Mouse (Mus musculus) forebrain, embryonic 16.5 days (tissue): ENCODE measurements at regions not wholly inside any gene's neighbourhood (a gene's known extent, or its start where the extent isn't known, plus 50 kb on each side); places are given as distances from the start of the nearest gene placed in this dataset.

ENCODE experiments used
- ATAC-seq: fragments of 200-750 bp; cut with Nextera tagmentation; 2 replicates; pipeline ENCODE4 v1.8.0; 2017; ENCODE audit warnings: mild to moderate bottlenecking, moderate library complexity
- H3K27ac ChIP-seq: fragments of 300-500 bp; sonication (generic); 2 replicates; pipeline ENCODE4 v1.5.1; 2014; ENCODE audit warnings: low read length, control low read depth
- H3K27me3 ChIP-seq: fragments of 300-500 bp; sonication (generic); replicated peaks from 2 replicates; pipeline ENCODE4 v1.6.1; 2014; ENCODE audit warnings: low read length; ENCODE audit not compliant: control insufficient read depth, insufficient read depth
- H3K36me3 ChIP-seq: fragments of 300-500 bp; sonication (generic); 2 replicates; pipeline ENCODE4 v1.6.1; 2014; ENCODE audit not compliant: control insufficient read depth, insufficient read depth
- H3K4me1 ChIP-seq: fragments of 300-500 bp; sonication (generic); replicated peaks from 2 replicates; pipeline ENCODE4 v1.6.1; 2014; ENCODE audit warnings: low read length; ENCODE audit not compliant: control insufficient read depth, insufficient read depth
- H3K4me2 ChIP-seq: fragments of 300-500 bp; sonication (generic); 2 replicates; pipeline ENCODE4 v1.6.1; 2014; ENCODE audit warnings: mild to moderate bottlenecking, low read length, control low read depth
- H3K4me3 ChIP-seq: fragments of 300-500 bp; sonication (generic); replicated peaks from 2 replicates; pipeline ENCODE4 v1.5.1; 2014; ENCODE audit warnings: mild to moderate bottlenecking, low read length, control low read depth
- H3K9ac ChIP-seq: fragments of 300-500 bp; sonication (generic); replicated peaks from 2 replicates; pipeline ENCODE4 v1.6.1; 2014; ENCODE audit warnings: low read depth, low read length, control low read depth
- H3K9me3 ChIP-seq: fragments of 300-500 bp; sonication (generic); 2 replicates; pipeline ENCODE4 v1.6.1; 2016; ENCODE audit warnings: low read length; ENCODE audit not compliant: control insufficient read depth
- WGBS: fragments of 180-500 bp; shearing (Covaris S2); extraction: QIAGEN DNeasy Blood & Tissue Kit; methylation state at CpG from one replicate; pipeline ENCODE4 v1.1.7; 2014; 5-methylcytosine and 5-hydroxymethylcytosine counted together

- no peak overlapping the region for H3K4me2 ChIP-seq
- no peaks in the 10 kb centered on the region for H3K36me3 ChIP-seq
- peaks cover 35% of the 10 kb centered on the region for H3K27me3 ChIP-seq
- no peaks in the 10 kb centered on the region for H3K9me3 ChIP-seq
- no peak for ATAC-seq
- no peak overlapping the region for H3K4me3 ChIP-seq
- H3K27ac ChIP-seq = no peak overlapping the region
- 93% methylated on average over 5 of the region's 5 CpGs for WGBS
- H3K9ac ChIP-seq = no peak overlapping the region
- no peaks in the 10 kb centered on the region for H3K4me1 ChIP-seq
Observed at GRCm38 (mm10) chr11:44012314-44012713, 111.3 kb upstream of the Adra1b start.

- H3K4me1 ChIP-seq = no peaks in the 10 kb centered on the region
- no peak overlapping the region for H3K4me3 ChIP-seq
- no peak for ATAC-seq
- H3K9me3 ChIP-seq = no peaks in the 10 kb centered on the region
- H3K27me3 ChIP-seq = peaks cover 30% of the 10 kb centered on the region
- H3K4me2 ChIP-seq = no peak overlapping the region
- 50% methylated on average over 1 of the region's 1 CpGs for WGBS
- H3K27ac ChIP-seq = no peak overlapping the region
- no peaks in the 10 kb centered on the region for H3K36me3 ChIP-seq
- H3K9ac ChIP-seq = no peak overlapping the region
Observed at GRCm38 (mm10) chr11:44013841-44014240, 112.8 kb upstream of the Adra1b start.

- Histone ChIP-seq H3K9ac (no peak overlapping the region), H3K4me3 (no peak overlapping the region)
- ATAC-seq = no peak
Observed at GRCm38 (mm10) chr11:44021638-44022037, 120.6 kb upstream of the Adra1b start.

GRCm38 (mm10) chr11:44027046-44027445 is 126.0 kb upstream of the Adra1b start:
- WGBS = 80% methylated on average over 3 of the region's 3 CpGs
- ATAC-seq = no peak
- no peaks in the 10 kb centered on the region for H3K36me3 ChIP-seq

More at GRCm38 (mm10) chr11:44021638-44022037, 120.6 kb upstream of the Adra1b start:
- Histone ChIP-seq H3K27me3 (no peaks in the 10 kb centered on the region; the same call in 1 of the 2 replicates), H3K27ac (no peak overlapping the region), H3K4me1 (peaks cover 3% of the 10 kb centered on the region; the same call in 1 of the 2 replicates), H3K4me2 (no peak overlapping the region), H3K36me3 (no peaks in the 10 kb centered on the region), H3K9me3 (no peaks in the 10 kb centered on the region)
- 53% methylated on average over 4 of the region's 4 CpGs for WGBS

GRCm38 (mm10) chr11:44046083-44046482 is 145.1 kb upstream of the Adra1b start:
- H3K4me2 ChIP-seq = no peak overlapping the region
- WGBS = 7% methylated on average over 2 of the region's 2 CpGs
- peak; percentile 68 for ATAC-seq

More at GRCm38 (mm10) chr11:44027046-44027445, 126.0 kb upstream of the Adra1b start:
- H3K27me3 ChIP-seq = 0 out of 2 replicates have a peak, but pooled peaks cover 2% of the 10 kb centered on the region
- H3K4me1 ChIP-seq = no peaks in the 10 kb centered on the region
- H3K4me3 ChIP-seq = no peak overlapping the region
- H3K4me2 ChIP-seq = no peak overlapping the region
- no peak overlapping the region for H3K27ac ChIP-seq
- no peak overlapping the region for H3K9ac ChIP-seq
- H3K9me3 ChIP-seq = no peaks in the 10 kb centered on the region

GRCm38 (mm10) chr11:44049253-44049976 is 148.4 kb upstream of the Adra1b start:
- no peak for ATAC-seq
- no peaks in the 10 kb centered on the region for H3K36me3 ChIP-seq
- 77% methylated on average over 5 of the region's 5 CpGs for WGBS
- no peaks in the 10 kb centered on the region for H3K9me3 ChIP-seq
- H3K4me3 ChIP-seq = no peak overlapping the region
- no peak overlapping the region for H3K27ac ChIP-seq
- H3K4me2 ChIP-seq = no peak overlapping the region
- no peak overlapping the region for H3K9ac ChIP-seq
- peaks cover 24% of the 10 kb centered on the region for H3K27me3 ChIP-seq
- H3K4me1 ChIP-seq = no peaks in the 10 kb centered on the region

More at GRCm38 (mm10) chr11:44046083-44046482, 145.1 kb upstream of the Adra1b start:
- Histone ChIP-seq H3K27ac (no peak overlapping the region), H3K9ac (no peak overlapping the region), H3K4me3 (no peak overlapping the region), H3K9me3 (no peaks in the 10 kb centered on the region), H3K27me3 (peaks cover 29% of the 10 kb centered on the region), H3K36me3 (no peaks in the 10 kb centered on the region), H3K4me1 (no peaks in the 10 kb centered on the region)

- Histone ChIP-seq H3K27me3 (peaks cover 20% of the 10 kb centered on the region), H3K9me3 (no peaks in the 10 kb centered on the region), H3K9ac (no peak overlapping the region), H3K4me2 (no peak overlapping the region), H3K4me1 (no peaks in the 10 kb centered on the region), H3K36me3 (no peaks in the 10 kb centered on the region), H3K4me3 (no peak overlapping the region), H3K27ac (no peak overlapping the region)
- 89% methylated on average over 5 of the region's 5 CpGs for WGBS
- no peak for ATAC-seq
Observed at GRCm38 (mm10) chr11:44052481-44052880, 151.5 kb upstream of the Adra1b start.

- no peaks in the 10 kb centered on the region for H3K27me3 ChIP-seq
- WGBS = 92% methylated on average over 1 of the region's 1 CpGs
- H3K27ac ChIP-seq = no peak overlapping the region
- H3K4me3 ChIP-seq = no peak overlapping the region
- H3K4me1 ChIP-seq = no peaks in the 10 kb centered on the region
- no peak overlapping the region for H3K4me2 ChIP-seq
- H3K9me3 ChIP-seq = peaks cover 2% of the 10 kb centered on the region; the same call in 1 of the 2 replicates
- no peaks in the 10 kb centered on the region for H3K36me3 ChIP-seq
- H3K9ac ChIP-seq = no peak overlapping the region
- no peak for ATAC-seq
Observed at GRCm38 (mm10) chr11:44062446-44062845, 161.4 kb upstream of the Adra1b start.

GRCm38 (mm10) chr11:44066176-44066575 is 165.2 kb upstream of the Adra1b start:
- ATAC-seq = no peak
- Histone ChIP-seq H3K27ac (no peak overlapping the region), H3K27me3 (no peaks in the 10 kb centered on the region), H3K36me3 (no peaks in the 10 kb centered on the region), H3K9ac (no peak overlapping the region), H3K9me3 (peaks cover 2% of the 10 kb centered on the region; the same call in 1 of the 2 replicates), H3K4me2 (no peak overlapping the region), H3K4me3 (no peak overlapping the region), H3K4me1 (no peaks in the 10 kb centered on the region)
- WGBS = 90% methylated on average over 2 of the region's 2 CpGs
